Mouse (Mus musculus) liver, embryonic 14.5 days (tissue): ENCODE results near the gene Ankrd6. TPM values are rescaled to one million over a fixed set of nuclear protein-coding genes. Genes with fewer than 3 reads are reported as not detected.

Experiments
- ATAC-seq: fragments of 200-750 bp; cut with Nextera tagmentation; 2 replicates; pipeline ENCODE4 v1.8.0; 2017; ENCODE audit warnings: moderate number of reproducible peaks, mild to moderate bottlenecking, moderate library complexity; ENCODE audit not compliant: insufficient read depth
- DNase-seq, 3 experiments: peaks; one replicate each; pipeline ENCODE4 v3.0.0-alpha.2; 2012 to 2013; ENCODE audit warnings: low read depth in 3 of 3, low spot score in 3 of 3
- H3K27ac ChIP-seq: fragments of 300-500 bp; sonication (generic); 2 replicates; pipeline ENCODE4 v1.5.1; 2014; ENCODE audit warnings: moderate library complexity, mild to moderate bottlenecking, control low read depth, inconsistent platforms
- H3K27me3 ChIP-seq: fragments of 300-500 bp; sonication (generic); 2 replicates; pipeline ENCODE4 v1.6.1; 2014; ENCODE audit warnings: mild to moderate bottlenecking, low read length, moderate library complexity; ENCODE audit not compliant: control insufficient read depth, insufficient read depth
- H3K36me3 ChIP-seq: fragments of 300-500 bp; sonication (generic); replicated peaks from 2 replicates; pipeline ENCODE4 v1.6.1; 2014; ENCODE audit warnings: low read depth; ENCODE audit not compliant: control insufficient read depth, insufficient read depth
- H3K4me1 ChIP-seq, 2 experiments: fragments of 200-500 bp in 1 of 2; fragments of 300-500 bp in 1 of 2; sonication (generic) in 1 of 2; replicated peaks; 2 replicates each; pipeline ENCODE4 v1.6.1; 2012 to 2014; ENCODE audit warnings: antibody characterized with exemption in 1 of 2, inconsistent platforms in 1 of 2, low read length in 1 of 2; ENCODE audit not compliant: control insufficient read depth in 2 of 2, insufficient read depth in 2 of 2
- H3K4me2 ChIP-seq: fragments of 300-500 bp; sonication (generic); 2 replicates; pipeline ENCODE4 v1.6.1; 2014; ENCODE audit warnings: low read depth, mild to moderate bottlenecking, control low read depth, moderate library complexity
- H3K4me3 ChIP-seq, 2 experiments: fragments of 200-500 bp in 1 of 2; fragments of 300-500 bp in 1 of 2; sonication (generic) in 1 of 2; 2 replicates each; pipeline ENCODE4 v1.5.1; 2012 to 2014; ENCODE audit warnings: low read depth in 2 of 2, low read length in 2 of 2, mild to moderate bottlenecking in 2 of 2, control low read depth in 1 of 2, inconsistent platforms in 1 of 2, moderate library complexity in 1 of 2; ENCODE audit not compliant: insufficient read depth in 1 of 2
- H3K9ac ChIP-seq: fragments of 300-500 bp; sonication (generic); replicated peaks from 2 replicates; pipeline ENCODE4 v1.6.1; 2014; ENCODE audit warnings: mild to moderate bottlenecking, control low read depth, moderate library complexity
- H3K9me3 ChIP-seq: fragments of 300-500 bp; sonication (generic); 2 replicates; pipeline ENCODE4 v1.6.1; 2016; ENCODE audit warnings: low read length, mixed read lengths; ENCODE audit not compliant: control insufficient read depth
- CTCF ChIP-seq: IDR thresholded peaks from 2 replicates; pipeline ENCODE4 v1.5.1; 2016; ENCODE audit warnings: antibody characterized with exemption, low read depth, control low read depth
- EP300 ChIP-seq: IDR thresholded peaks from 2 replicates; pipeline ENCODE4 v1.6.1; 2016; ENCODE audit warnings: antibody characterized with exemption, low read depth
- WGBS: fragments of 180-500 bp; shearing (Covaris S2); extraction: QIAGEN DNeasy Blood & Tissue Kit; methylation state at CpG from one replicate; pipeline ENCODE4 v1.1.7; 2014; ENCODE audit not compliant: insufficient replicate concordance; 5-methylcytosine and 5-hydroxymethylcytosine counted together
- polyA plus RNA-seq, 2 experiments: library from polyadenylated mRNA; depleted of rRNA in 1 of 2; stranded (reverse) in 1 of 2; unstranded in 1 of 2; fragments of >200 nt; fragmentation: Nextera tagmentation in 1 of 2; extraction: Ambion mirVana in 1 of 2; gene quantifications; 2 replicates each; pipeline versions ENCODE4 v1.2.1 to v1.2.3; 2012 to 2014

The Ankrd6 gene
- polyA plus RNA-seq, 2 experiments, result 0.31 to 0.42 TPM

DNA sequence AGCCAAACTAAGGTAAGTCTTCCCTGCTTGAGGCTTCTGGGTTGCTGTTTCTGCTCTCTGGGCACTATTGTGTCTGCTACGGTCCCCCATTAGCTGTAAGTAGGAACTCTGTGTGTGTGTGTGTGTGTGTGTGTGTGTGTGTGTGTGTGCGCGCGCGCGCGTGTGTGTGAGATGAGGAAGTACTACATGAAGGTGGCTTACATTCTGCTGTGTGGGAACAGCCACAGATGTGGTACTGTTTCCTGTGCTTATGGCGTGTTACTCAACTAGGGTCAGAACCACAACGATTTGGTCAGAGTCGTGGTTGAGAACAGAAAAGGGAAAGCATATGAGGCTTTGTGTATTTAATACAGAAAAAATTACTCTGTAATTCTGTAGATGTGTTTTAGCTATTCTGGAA lies 182.6 kb downstream of the Ankrd6 start:
- H3K27ac ChIP-seq, result no peak overlapping the region
- no peaks in the 10 kb centered on the region for H3K9me3 ChIP-seq
- H3K9ac ChIP-seq, result no peak overlapping the region
- ATAC-seq (no peak), DNase-seq (peak in 1 of 3 experiments; percentile 14)
- H3K36me3 ChIP-seq, result peaks cover under 1% of the 10 kb centered on the region; the same call in 1 of the 2 replicates
- no peaks in the 10 kb centered on the region for H3K4me1 ChIP-seq
- no peak overlapping the region for H3K4me2 ChIP-seq
- H3K4me3 ChIP-seq, result no peak overlapping the region
- 54% methylated on average over 10 of the region's 10 CpGs for WGBS
- TF ChIP-seq EP300, result no peak
- no peak for TF ChIP-seq CTCF
- no peaks in the 10 kb centered on the region for H3K27me3 ChIP-seq

DNA sequence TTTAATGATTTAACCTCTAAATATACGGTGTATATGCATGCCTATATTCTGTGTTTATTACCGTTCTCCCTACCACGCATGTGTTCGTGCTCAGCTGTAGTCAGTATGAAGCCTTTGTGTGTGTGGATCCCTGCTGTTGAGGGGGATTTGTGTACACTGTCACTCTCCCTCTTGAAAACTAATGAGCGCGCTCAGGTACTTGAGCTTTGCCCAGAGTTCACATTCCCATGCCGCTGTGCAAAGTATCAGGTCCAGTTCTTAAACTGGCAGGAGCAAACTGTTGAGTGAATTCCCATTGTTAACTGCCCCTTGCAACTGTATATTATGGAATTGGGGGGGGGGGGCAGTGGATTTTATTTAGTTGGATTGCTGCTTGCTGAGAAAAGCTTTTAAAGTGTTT lies 183.2 kb downstream of the Ankrd6 start:
- no peak for DNase-seq
- no peaks in the 10 kb centered on the region for H3K9me3 ChIP-seq
- H3K4me3 ChIP-seq, result no peak overlapping the region

DNA sequence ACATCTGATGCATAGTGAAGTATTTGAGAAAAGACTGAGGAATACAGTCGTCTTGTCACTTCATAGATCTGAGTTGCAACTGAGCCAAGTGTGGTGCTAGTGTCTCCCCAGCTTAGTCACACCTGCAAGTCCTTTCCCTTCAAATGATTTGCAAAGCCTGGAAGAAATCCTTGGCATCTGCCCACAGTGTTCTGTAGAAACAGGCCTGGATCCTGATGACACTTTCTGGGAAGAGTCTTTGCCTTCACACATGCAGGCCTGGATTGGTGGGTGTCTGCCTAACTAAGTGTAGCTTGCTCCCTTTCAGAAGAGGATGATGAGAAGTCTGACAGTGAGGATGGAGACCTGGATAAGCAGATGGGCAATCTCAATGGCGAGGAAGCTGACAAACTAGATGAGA lies 193.2 kb downstream of the Ankrd6 start:
- Histone ChIP-seq H3K4me1 (no peaks in the 10 kb centered on the region), H3K36me3 (peaks cover 12% of the 10 kb centered on the region), H3K27ac (no peak overlapping the region), H3K4me2 (no peak overlapping the region), H3K27me3 (no peaks in the 10 kb centered on the region), H3K9me3 (no peaks in the 10 kb centered on the region), H3K9ac (no peak overlapping the region), H3K4me3 (no peak overlapping the region)
- DNase-seq, result no peak
- TF ChIP-seq EP300, result no peak
- WGBS, result 56% methylated on average over 2 of the region's 2 CpGs
- ATAC-seq, result no peak

More for the DNA sequence above, 183.2 kb downstream of the Ankrd6 start:
- no peaks in the 10 kb centered on the region for H3K4me1 ChIP-seq
- TF ChIP-seq EP300 (no peak), CTCF (no peak)
- no peak overlapping the region for H3K4me2 ChIP-seq
- H3K36me3 ChIP-seq, result peaks cover 4% of the 10 kb centered on the region; the same call in 1 of the 2 replicates
- no peaks in the 10 kb centered on the region for H3K27me3 ChIP-seq
- ATAC-seq, result no peak
- H3K27ac ChIP-seq, result no peak overlapping the region
- no peak overlapping the region for H3K9ac ChIP-seq
- WGBS, result 83% methylated on average over 7 of the region's 7 CpGs

Other genes starting within 250 kb of the Ankrd6 start
- gene Lyrm2, start 150.6 kb downstream of the Ankrd6 start, polyA plus RNA-seq (2012; rRNA removed), result 9.1 and 23.3 TPM in 2 replicates
- gene Lyrm2, start 150.6 kb downstream of the Ankrd6 start, polyA plus RNA-seq (2014; fragmentation: Nextera tagmentation; extraction: Ambion mirVana), result 32.4 and 33.8 TPM in 2 replicates
- gene Rragd, start 32.2 kb upstream of the Ankrd6 start, polyA plus RNA-seq (2012; rRNA removed), result 1.4 and 2.4 TPM in 2 replicates
- gene Rragd, start 32.2 kb upstream of the Ankrd6 start, polyA plus RNA-seq (2014; fragmentation: Nextera tagmentation; extraction: Ambion mirVana), result 2.6 and 4.1 TPM in 2 replicates
- 10.1 and 13.3 TPM in 2 replicates for gene Ube2j1, start 80.6 kb upstream of the Ankrd6 start, polyA plus RNA-seq (2012; rRNA removed)
- gene Ube2j1, start 80.6 kb upstream of the Ankrd6 start, polyA plus RNA-seq (2014; fragmentation: Nextera tagmentation; extraction: Ambion mirVana), result 35.9 and 36.4 TPM in 2 replicates
- gene Gabrr2, start 112.2 kb upstream of the Ankrd6 start, polyA plus RNA-seq (2012; rRNA removed), result 0.05 and 0.06 TPM in 2 replicates
- gene Gabrr2, start 112.2 kb upstream of the Ankrd6 start, polyA plus RNA-seq (2014; fragmentation: Nextera tagmentation; extraction: Ambion mirVana), result not detected in 2 replicates
- 0.01 TPM in 1 of 2 replicates, not detected in the other for gene Gabrr1, start 181.7 kb upstream of the Ankrd6 start, polyA plus RNA-seq (2012; rRNA removed)
- not detected in 2 replicates for gene Gabrr1, start 181.7 kb upstream of the Ankrd6 start, polyA plus RNA-seq (2014; fragmentation: Nextera tagmentation; extraction: Ambion mirVana)
- gene Pm20d2, start 238.9 kb upstream of the Ankrd6 start, polyA plus RNA-seq (2012; rRNA removed), result 0.15 and 0.25 TPM in 2 replicates
- 0.09 and 0.13 TPM in 2 replicates for gene Pm20d2, start 238.9 kb upstream of the Ankrd6 start, polyA plus RNA-seq (2014; fragmentation: Nextera tagmentation; extraction: Ambion mirVana)